Mouse (Mus musculus) kidney, postnatal 4 days (tissue): ENCODE measurements around the gene Lurap1.

ENCODE experiments used
- DNase-seq, 2 experiments: peaks; one replicate each; pipeline ENCODE4 v3.0.0; 2021; ENCODE audit warnings: mixed read lengths in 2 of 2

The Lurap1 gene

GRCm38 (mm10) chr4:116160769-116161168 is 9.6 kb upstream of the Lurap1 start:
- DNase-seq = no peak

GRCm38 (mm10) chr4:116159912-116160311 is 8.8 kb upstream of the Lurap1 start:
- DNase-seq = peak; percentile 54 to 66

- no peak for DNase-seq
These were observed 6.7 kb upstream of the Lurap1 start for GRCm38 (mm10) chr4:116157882-116158281.

- no peak for DNase-seq
These were observed 1.6 kb upstream of the Lurap1 start for GRCm38 (mm10) chr4:116152702-116153101.

GRCm38 (mm10) chr4:116150862-116151221 is 296 bp downstream of the Lurap1 start:
- peak in 1 of 2 experiments; percentile 27 for DNase-seq

GRCm38 (mm10) chr4:116150156-116150861 is 829 bp downstream of the Lurap1 start:
- DNase-seq = peak; percentile 80 to 87

- DNase-seq = no peak
These were observed 1.4 kb downstream of the Lurap1 start for GRCm38 (mm10) chr4:116149812-116150155.

- DNase-seq = peak; percentile 80 to 82
These were observed 7.0 kb downstream of the Lurap1 start for GRCm38 (mm10) chr4:116143891-116144717.

- peak; percentile 36 to 54 for DNase-seq
These were observed 7.8 kb downstream of the Lurap1 start for GRCm38 (mm10) chr4:116143317-116143811.

GRCm38 (mm10) chr4:116142269-116142668 is 8.9 kb downstream of the Lurap1 start:
- no peak for DNase-seq

- no peak for DNase-seq
These were observed 9.4 kb downstream of the Lurap1 start for GRCm38 (mm10) chr4:116141736-116142135.

GRCm38 (mm10) chr4:116140801-116141574 is 10.2 kb downstream of the Lurap1 start:
- no peak for DNase-seq

- DNase-seq = no peak
These were observed 13.6 kb downstream of the Lurap1 start for GRCm38 (mm10) chr4:116137421-116137996.

GRCm38 (mm10) chr4:116134990-116135389 is 16.1 kb downstream of the Lurap1 start:
- DNase-seq = no peak

- DNase-seq = no peak
These were observed 18.0 kb downstream of the Lurap1 start for GRCm38 (mm10) chr4:116133126-116133525.

- DNase-seq = no peak
These were observed 23.2 kb downstream of the Lurap1 start for GRCm38 (mm10) chr4:116127956-116128355.

GRCm38 (mm10) chr4:116125803-116126386 is 25.2 kb downstream of the Lurap1 start:
- no peak for DNase-seq

- DNase-seq = peak; percentile 87 to 93
These were observed 27.3 kb downstream of the Lurap1 start, which contains the start of the genes Rad54l and Pomgnt1 for GRCm38 (mm10) chr4:116123602-116124519. Rad54l (minus strand) TSS chr4:116123690. Pomgnt1 (plus strand) TSS chr4:116123840.

GRCm38 (mm10) chr4:116122762-116123161 is 28.4 kb downstream of the Lurap1 start:
- no peak for DNase-seq

- DNase-seq = no peak
These were observed 39.7 kb downstream of the Lurap1 start for GRCm38 (mm10) chr4:116111486-116111885.

GRCm38 (mm10) chr4:116110695-116111094 is 40.4 kb downstream of the Lurap1 start:
- no peak for DNase-seq
